Mouse (Mus musculus) kidney, adult 2 months (tissue): ENCODE data around the gene Foxr1. TPM values are rescaled to one million over a fixed set of nuclear protein-coding genes. Genes with fewer than 3 reads are reported as not detected.
A peak's percentile ranks its signal among the peaks of the same experiment; 100 is the strongest.

Source experiments
- DNase-seq: peaks from one replicate; pipeline ENCODE4 v3.0.0; 2021
- H3K27ac ChIP-seq: fragments of 200-500 bp; 2 replicates; pipeline ENCODE4 v1.5.1; 2012; ENCODE audit warnings: low read depth, low read length, control low read depth, inconsistent platforms; ENCODE audit not compliant: insufficient read depth
- H3K27me3 ChIP-seq: fragments of 200-500 bp; replicated peaks from 2 replicates; pipeline ENCODE4 v1.6.1; 2012; ENCODE audit warnings: mild to moderate bottlenecking, moderate library complexity, low read length, inconsistent platforms; ENCODE audit not compliant: control insufficient read depth, insufficient read depth
- H3K36me3 ChIP-seq: fragments of 200-500 bp; 2 replicates; pipeline ENCODE4 v1.6.1; 2012; ENCODE audit warnings: mild to moderate bottlenecking, moderate library complexity, low read length, inconsistent platforms; ENCODE audit not compliant: control insufficient read depth, insufficient read depth
- H3K4me1 ChIP-seq: fragments of 200-500 bp; 2 replicates; pipeline ENCODE4 v1.6.1; 2011; ENCODE audit warnings: low read length; ENCODE audit not compliant: control insufficient read depth, insufficient read depth
- H3K4me3 ChIP-seq: fragments of 200-500 bp; 2 replicates; pipeline ENCODE4 v1.5.1; 2011; ENCODE audit warnings: mild to moderate bottlenecking, low read depth, low read length, control low read depth; ENCODE audit not compliant: insufficient read depth
- CTCF ChIP-seq: fragments of 200-500 bp; conservative IDR thresholded peaks from 2 replicates; pipeline ENCODE4 v1.5.1; 2011; ENCODE audit warnings: low read depth, mild to moderate bottlenecking, control low read depth, low read length, moderate library complexity, mixed read lengths; ENCODE audit not compliant: insufficient read depth, insufficient read length
- POLR2A ChIP-seq: fragments of 200-500 bp; IDR thresholded peaks from one replicate; pipeline ENCODE4 v1.6.1; 2011; ENCODE audit warnings: low read depth, low read length, control low read depth
- WGBS: fragments of 180-500 bp; shearing (Covaris S2); methylation state at CpG from one replicate; pipeline ENCODE4 v1.1.7; 2018; 5-methylcytosine and 5-hydroxymethylcytosine counted together
- polyA plus RNA-seq: library from polyadenylated mRNA; depleted of rRNA; stranded (reverse); fragments of >200 nt; gene quantifications from 2 replicates; pipeline ENCODE4 v1.2.3, GENCODE M21; 2012; rRNA removed

The Foxr1 gene
- polyA plus RNA-seq, 1 experiment: not detected

DNA sequence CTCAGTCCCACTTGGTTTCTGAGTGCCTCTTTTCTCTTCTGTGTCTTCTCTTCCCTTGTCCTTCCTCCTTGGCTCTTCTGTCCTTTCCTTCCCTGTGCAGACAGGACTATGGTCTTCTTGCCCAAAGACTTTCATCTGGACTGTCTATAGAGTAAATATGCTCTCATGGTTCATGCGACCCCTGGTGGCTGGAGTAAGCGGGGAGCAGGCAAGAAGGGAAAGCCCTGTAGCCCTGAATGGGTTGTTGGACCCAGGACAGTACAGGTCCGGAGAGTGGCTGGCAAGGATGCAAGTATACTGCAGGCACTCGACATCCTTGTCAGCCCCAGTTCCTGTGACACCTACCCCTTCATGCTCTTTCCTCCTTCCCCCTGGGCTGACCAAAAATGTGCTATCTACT, 49.5 kb downstream of the Foxr1 start:
- H3K4me3 ChIP-seq: no peak overlapping the region
- no peak overlapping the region for H3K27ac ChIP-seq
- peaks cover 4% of the 10 kb centered on the region; the same call in 1 of the 2 replicates for H3K36me3 ChIP-seq
- no peak for TF ChIP-seq POLR2A
- peak; percentile 74 for TF ChIP-seq CTCF
- peaks cover 3% of the 10 kb centered on the region; the same call in 1 of the 2 replicates for H3K4me1 ChIP-seq
- 17% methylated on average over 4 of the region's 4 CpGs for WGBS
- H3K27me3 ChIP-seq: no peaks in the 10 kb centered on the region
- DNase-seq: peak; percentile 78

GRCm38 (mm10) chr9:44389273-44389672, 51.7 kb downstream of the Foxr1 start:
- no peak overlapping the region for H3K4me3 ChIP-seq
- H3K27ac ChIP-seq: no peak overlapping the region
- WGBS: 48% methylated on average over 8 of the region's 8 CpGs
- H3K4me1 ChIP-seq: no peaks in the 10 kb centered on the region
- no peaks in the 10 kb centered on the region for H3K27me3 ChIP-seq
- peaks cover 11% of the 10 kb centered on the region for H3K36me3 ChIP-seq
- peak; percentile 65 for DNase-seq
- TF ChIP-seq POLR2A: no peak
- TF ChIP-seq CTCF: peak; percentile 83

GRCm38 (mm10) chr9:44387221-44387620, 53.7 kb downstream of the Foxr1 start:
- no peaks in the 10 kb centered on the region for H3K4me1 ChIP-seq
- no peak overlapping the region for H3K27ac ChIP-seq
- WGBS: 65% methylated on average over 3 of the region's 3 CpGs
- H3K4me3 ChIP-seq: no peak overlapping the region
- peaks cover 11% of the 10 kb centered on the region for H3K36me3 ChIP-seq
- DNase-seq: peak; percentile 76
- no peaks in the 10 kb centered on the region for H3K27me3 ChIP-seq
- TF ChIP-seq CTCF: no peak
- TF ChIP-seq POLR2A: no peak

DNA sequence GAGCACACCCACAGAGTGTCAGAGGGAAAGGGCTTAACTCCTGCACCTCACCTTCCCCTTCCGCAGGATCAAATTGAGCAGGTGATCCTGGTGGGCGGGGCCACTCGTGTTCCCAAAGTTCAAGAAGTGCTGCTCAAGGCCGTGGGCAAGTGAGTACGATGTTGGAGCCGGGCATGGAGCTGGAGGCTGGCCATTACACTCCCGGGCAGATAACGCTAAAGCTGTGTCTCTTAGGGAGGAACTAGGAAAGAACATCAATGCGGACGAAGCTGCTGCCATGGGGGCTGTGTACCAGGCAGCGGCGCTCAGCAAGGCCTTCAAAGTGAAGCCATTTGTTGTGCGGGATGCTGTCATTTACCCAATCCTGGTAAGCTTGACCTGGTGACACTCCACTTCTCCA, 56.3 kb downstream of the Foxr1 start:
- DNase-seq: no peak

More for the DNA sequence above, 56.3 kb downstream of the Foxr1 start:
- no peaks in the 10 kb centered on the region for H3K27me3 ChIP-seq
- H3K36me3 ChIP-seq: peaks cover 10% of the 10 kb centered on the region
- TF ChIP-seq CTCF (no peak), POLR2A (no peak)
- H3K4me3 ChIP-seq: no peak overlapping the region
- 88% methylated on average over 13 of the region's 13 CpGs for WGBS
- peaks cover 9% of the 10 kb centered on the region; the same call in 1 of the 2 replicates for H3K4me1 ChIP-seq
- no peak overlapping the region for H3K27ac ChIP-seq

Other genes with a start within 250 kb of the Foxr1 start
- 6.6 and 8.1 TPM in 2 replicates for gene Cbl, start 207.1 kb downstream of the Foxr1 start, polyA plus RNA-seq
- not detected in 2 replicates for gene Ccdc153, start 200.5 kb downstream of the Foxr1 start, polyA plus RNA-seq
- 58.0 and 62.5 TPM in 2 replicates for gene Pdzd3, start 189.7 kb downstream of the Foxr1 start, polyA plus RNA-seq
- gene Nlrx1, start 172.5 kb downstream of the Foxr1 start, polyA plus RNA-seq: 15.2 and 17.4 TPM in 2 replicates
- gene Abcg4, start 152.5 kb downstream of the Foxr1 start, polyA plus RNA-seq: 0.45 and 1.2 TPM in 2 replicates
- gene Hinfp, start 135.5 kb downstream of the Foxr1 start, polyA plus RNA-seq: 14.4 and 17.8 TPM in 2 replicates
- gene C2cd2l, start 120.9 kb downstream of the Foxr1 start, polyA plus RNA-seq: 164 and 194 TPM in 2 replicates
- 41.9 and 45.8 TPM in 2 replicates for gene Dpagt1, start 115.1 kb downstream of the Foxr1 start, polyA plus RNA-seq
- gene H2afx, start 106.4 kb downstream of the Foxr1 start, polyA plus RNA-seq: 23.6 and 31.5 TPM in 2 replicates
- gene Hmbs, start 96.9 kb downstream of the Foxr1 start, polyA plus RNA-seq: 47.4 and 49.3 TPM in 2 replicates
- 31.2 and 34.1 TPM in 2 replicates for gene Vps11, start 79.5 kb downstream of the Foxr1 start, polyA plus RNA-seq
- gene Hyou1, start 61.6 kb downstream of the Foxr1 start, polyA plus RNA-seq: 42.3 and 45.0 TPM in 2 replicates
- gene Slc37a4, start 44.3 kb downstream of the Foxr1 start, polyA plus RNA-seq: 295 and 303 TPM in 2 replicates
- 192 and 299 TPM in 2 replicates for gene Rps25, start 34.0 kb downstream of the Foxr1 start, polyA plus RNA-seq
- 50.1 and 55.9 TPM in 2 replicates for gene Trappc4, start 33.5 kb downstream of the Foxr1 start, polyA plus RNA-seq
- gene Ccdc84, start 22.6 kb downstream of the Foxr1 start, polyA plus RNA-seq: 22.2 and 26.7 TPM in 2 replicates
- gene Upk2, start 13.8 kb upstream of the Foxr1 start, polyA plus RNA-seq: 9.0 and 11.6 TPM in 2 replicates
- gene Bcl9l, start 41.7 kb upstream of the Foxr1 start, polyA plus RNA-seq: 23.1 and 25.1 TPM in 2 replicates
- 0.20 and 4.0 TPM in 2 replicates for gene Cxcr5, start 120.7 kb upstream of the Foxr1 start, polyA plus RNA-seq
- gene Ddx6, start 163.8 kb upstream of the Foxr1 start, polyA plus RNA-seq: 18.1 and 20.8 TPM in 2 replicates
- gene Treh, start 232.1 kb upstream of the Foxr1 start, polyA plus RNA-seq: 32.2 and 34.4 TPM in 2 replicates